Mouse (Mus musculus): ENCODE data around the gene Cntn5. TPM values are rescaled to one million over a fixed set of nuclear protein-coding genes. Genes with fewer than 3 reads are reported as not detected.
"Not testable (repeated sequence)": the region's sequence is repeated elsewhere in the genome, so short reads cannot be mapped to it uniquely, and the experiment has no call there.

Cntn5 gene
- total RNA-seq, 2 experiments from 2014 or later = 9.8 to 14.2 TPM

- no peak for DNase-seq (ENCODE audit: extremely low spot score in 1 of 2, low spot score in 1 of 2)
Observed at GRCm38 (mm10) chr9:10658086-10658485, 246.5 kb downstream of the Cntn5 start.

- DNase-seq (ENCODE audit: extremely low spot score in 1 of 2, low spot score in 1 of 2) = no peak
Observed at GRCm38 (mm10) chr9:10657144-10657748, 247.3 kb downstream of the Cntn5 start.

- no peak for DNase-seq (ENCODE audit: extremely low spot score in 1 of 2, low spot score in 1 of 2)
Observed at GRCm38 (mm10) chr9:10650632-10651031, 253.9 kb downstream of the Cntn5 start.

- no peak for DNase-seq (ENCODE audit: extremely low spot score in 1 of 2, low spot score in 1 of 2)
Observed at GRCm38 (mm10) chr9:10645951-10646350, 258.6 kb downstream of the Cntn5 start.

- no peak for DNase-seq (ENCODE audit: extremely low spot score in 1 of 2, low spot score in 1 of 2)
Observed at GRCm38 (mm10) chr9:10645045-10645830, 259.3 kb downstream of the Cntn5 start.

GRCm38 (mm10) chr9:10618036-10618435 is 286.5 kb downstream of the Cntn5 start:
- no peak for DNase-seq (ENCODE audit: extremely low spot score in 1 of 2, low spot score in 1 of 2)

GRCm38 (mm10) chr9:10575346-10576241 is 329.0 kb downstream of the Cntn5 start:
- no peak for DNase-seq (ENCODE audit: extremely low spot score in 1 of 2, low spot score in 1 of 2)

- no peak for DNase-seq (ENCODE audit: extremely low spot score in 1 of 2, low spot score in 1 of 2)
Observed at GRCm38 (mm10) chr9:10569830-10570229, 334.7 kb downstream of the Cntn5 start.

GRCm38 (mm10) chr9:10540877-10541276 is 363.7 kb downstream of the Cntn5 start:
- not testable (repeated sequence) for DNase-seq (ENCODE audit: extremely low spot score in 1 of 2, low spot score in 1 of 2)

- DNase-seq (ENCODE audit: extremely low spot score in 1 of 2, low spot score in 1 of 2) = no peak
Observed at GRCm38 (mm10) chr9:10532248-10532647, 372.3 kb downstream of the Cntn5 start.

GRCm38 (mm10) chr9:10531087-10531486 is 373.5 kb downstream of the Cntn5 start:
- no peak for DNase-seq (ENCODE audit: extremely low spot score in 1 of 2, low spot score in 1 of 2)

GRCm38 (mm10) chr9:10529528-10529927 is 375.0 kb downstream of the Cntn5 start:
- DNase-seq (ENCODE audit: extremely low spot score in 1 of 2, low spot score in 1 of 2) = no peak

- DNase-seq (ENCODE audit: extremely low spot score in 1 of 2, low spot score in 1 of 2) = no peak
Observed at GRCm38 (mm10) chr9:10529113-10529512, 375.5 kb downstream of the Cntn5 start.

GRCm38 (mm10) chr9:10528692-10529091 is 375.9 kb downstream of the Cntn5 start:
- DNase-seq (ENCODE audit: extremely low spot score in 1 of 2, low spot score in 1 of 2) = no peak

GRCm38 (mm10) chr9:10525915-10526667 is 378.5 kb downstream of the Cntn5 start:
- no peak for DNase-seq (ENCODE audit: extremely low spot score in 1 of 2, low spot score in 1 of 2)

- DNase-seq (ENCODE audit: extremely low spot score in 1 of 2, low spot score in 1 of 2) = no peak
Observed at GRCm38 (mm10) chr9:10522604-10523003, 382.0 kb downstream of the Cntn5 start.

GRCm38 (mm10) chr9:10521054-10521453 is 383.5 kb downstream of the Cntn5 start:
- no peak for DNase-seq (ENCODE audit: extremely low spot score in 1 of 2, low spot score in 1 of 2)

GRCm38 (mm10) chr9:10492243-10492642 is 412.3 kb downstream of the Cntn5 start:
- no peak for DNase-seq (ENCODE audit: extremely low spot score in 1 of 2, low spot score in 1 of 2)

- no peak for DNase-seq (ENCODE audit: extremely low spot score in 1 of 2, low spot score in 1 of 2)
Observed at GRCm38 (mm10) chr9:10471484-10472125, 433.0 kb downstream of the Cntn5 start.

GRCm38 (mm10) chr9:10464758-10465157 is 439.8 kb downstream of the Cntn5 start:
- no peak for DNase-seq (ENCODE audit: extremely low spot score in 1 of 2, low spot score in 1 of 2)
